Mouse (Mus musculus) MEL (cell line): ENCODE measurements around the gene Mpp6.

ENCODE experiments used
- CTCF ChIP-seq, 3 experiments: IDR thresholded peaks in 2 of 3; conservative IDR thresholded peaks in 1 of 3; 2 replicates each; pipeline ENCODE4 v1.5.1; 2011 to 2012; ENCODE audit warnings: low read length in 3 of 3, low read depth in 2 of 3, mild to moderate bottlenecking in 2 of 3, improper control_type of control experiment in 1 of 3, inconsistent platforms in 1 of 3, mixed read lengths in 1 of 3, moderate library complexity in 1 of 3; ENCODE audit not compliant: control insufficient read depth in 1 of 3, insufficient read depth in 1 of 3, poor library complexity in 1 of 3, severe bottlenecking in 1 of 3
- EP300 ChIP-seq, 2 experiments: IDR thresholded peaks; 2 replicates each; pipeline ENCODE4 v1.6.1; 2011; ENCODE audit warnings: improper control_type of control experiment in 2 of 2, low read length in 2 of 2, low read depth in 1 of 2, mild to moderate bottlenecking in 1 of 2
- GABPA ChIP-seq: IDR thresholded peaks from 2 replicates; pipeline ENCODE4 v1.6.1; 2012; ENCODE audit warnings: low read depth, mild to moderate bottlenecking, inconsistent platforms, low read length, improper control_type of control experiment, moderate library complexity
- MAX ChIP-seq: IDR thresholded peaks from 2 replicates; pipeline ENCODE4 v1.6.1; 2011; ENCODE audit warnings: low read length, improper control_type of control experiment
- MXI1 ChIP-seq: IDR thresholded peaks from 2 replicates; pipeline ENCODE4 v1.6.1; 2011; ENCODE audit warnings: mild to moderate bottlenecking, low read depth, low read length, improper control_type of control experiment
- MYC ChIP-seq: IDR thresholded peaks from 2 replicates; pipeline ENCODE4 v1.6.1; 2011; ENCODE audit warnings: low read depth, mild to moderate bottlenecking, low read length, improper control_type of control experiment, moderate library complexity
- POLR2A ChIP-seq, 2 experiments: IDR thresholded peaks; 2 replicates each; pipeline ENCODE4 v1.6.1; 2011 to 2012; ENCODE audit warnings: low read length in 2 of 2, mild to moderate bottlenecking in 2 of 2, control low read depth in 1 of 2, improper control_type of control experiment in 1 of 2, low read depth in 1 of 2, moderate library complexity in 1 of 2; ENCODE audit not compliant: control insufficient read depth in 1 of 2, insufficient read depth in 1 of 2, poor library complexity in 1 of 2
- POLR2AphosphoS2 ChIP-seq: IDR thresholded peaks from 2 replicates; pipeline ENCODE4 v1.6.1; 2011; ENCODE audit warnings: low read length, improper control_type of control experiment
- POLR2AphosphoS5 ChIP-seq: IDR thresholded peaks from 2 replicates; pipeline ENCODE4 v1.6.1; 2012; ENCODE audit warnings: low read depth, borderline replicate concordance, mild to moderate bottlenecking, inconsistent platforms, low read length, moderate library complexity, mixed read lengths
- RCOR1 ChIP-seq: IDR thresholded peaks from 2 replicates; pipeline ENCODE4 v1.6.1; 2012; ENCODE audit warnings: low read depth, mild to moderate bottlenecking, inconsistent platforms, low read length, improper control_type of control experiment
- TBP ChIP-seq: IDR thresholded peaks from 2 replicates; pipeline ENCODE4 v1.8.0; 2011; ENCODE audit warnings: low read depth, low read length, improper control_type of control experiment
- ZC3H11A ChIP-seq: IDR thresholded peaks from 2 replicates; pipeline ENCODE4 v1.6.1; 2012; ENCODE audit warnings: low read depth, mild to moderate bottlenecking, inconsistent platforms, low read length, improper control_type of control experiment
- ZNF384 ChIP-seq: IDR thresholded peaks from 2 replicates; pipeline ENCODE4 v1.6.1; 2012; ENCODE audit warnings: low read depth, mild to moderate bottlenecking, inconsistent platforms, low read length, improper control_type of control experiment

DNA sequence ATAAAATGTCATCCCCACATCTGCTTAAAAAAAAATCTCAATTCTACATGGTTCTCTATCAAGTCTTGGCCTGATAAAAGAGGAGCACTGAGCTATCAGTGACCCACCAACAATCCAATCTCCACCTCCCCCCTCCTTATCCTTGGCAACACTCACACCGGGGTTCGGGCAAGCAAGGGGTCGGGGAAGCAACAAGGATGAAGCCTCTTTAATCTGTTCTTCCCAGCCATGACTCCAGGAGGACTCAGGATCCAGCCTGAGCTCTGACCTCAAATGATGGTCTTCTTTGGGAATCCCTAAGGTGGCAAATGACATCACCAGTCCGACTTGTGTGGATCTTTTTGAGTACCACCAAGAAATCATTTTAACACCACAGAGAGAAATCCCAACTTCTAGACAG, 137.8 kb downstream of the Mpp6 start:
- no peak for TF ChIP-seq MXI1
- no peak for TF ChIP-seq CTCF (IDR thresholded peaks at IDR 0.05 in 2 of 3, conservative IDR thresholded peaks at IDR 0.05 in 1 of 3; ENCODE audit: control insufficient read depth in 1 of 3, insufficient read depth in 1 of 3, low read depth in 2 of 3, low read length in 3 of 3, poor library complexity in 1 of 3, severe bottlenecking in 1 of 3)
- TF ChIP-seq POLR2AphosphoS2, result no peak
- TF ChIP-seq MAX, result no peak
- TF ChIP-seq EP300 (IDR thresholded peaks at IDR 0.05; ENCODE audit: low read depth in 1 of 2, low read length in 2 of 2), result peak; percentile 11 to 31; a peak in 2 of 4 replicates
- TF ChIP-seq POLR2A (IDR thresholded peaks at IDR 0.05; ENCODE audit: control insufficient read depth in 1 of 2, insufficient read depth in 1 of 2, low read depth in 1 of 2, low read length in 2 of 2, poor library complexity in 1 of 2), result no peak
- TF ChIP-seq GABPA, result no peak
- TF ChIP-seq MYC, result no peak
- TF ChIP-seq ZC3H11A, result no peak
- no peak for TF ChIP-seq TBP
- TF ChIP-seq POLR2AphosphoS5, result no peak
- peak; percentile 13; the same call in 1 of the 2 replicates for TF ChIP-seq RCOR1
- TF ChIP-seq ZNF384, result no peak
